Mouse (Mus musculus): ENCODE results near the gene Lrrc29. TPM values are rescaled to one million over a fixed set of nuclear protein-coding genes. Genes with fewer than 3 reads are reported as not detected.
A peak's percentile ranks its signal among the peaks of the same experiment; 100 is the strongest.

Lrrc29 gene
- polyA plus RNA-seq (2015; fragmentation: Nextera tagmentation; extraction: Ambion mirVana): 0.90 and 0.94 TPM in 2 replicates

DNA sequence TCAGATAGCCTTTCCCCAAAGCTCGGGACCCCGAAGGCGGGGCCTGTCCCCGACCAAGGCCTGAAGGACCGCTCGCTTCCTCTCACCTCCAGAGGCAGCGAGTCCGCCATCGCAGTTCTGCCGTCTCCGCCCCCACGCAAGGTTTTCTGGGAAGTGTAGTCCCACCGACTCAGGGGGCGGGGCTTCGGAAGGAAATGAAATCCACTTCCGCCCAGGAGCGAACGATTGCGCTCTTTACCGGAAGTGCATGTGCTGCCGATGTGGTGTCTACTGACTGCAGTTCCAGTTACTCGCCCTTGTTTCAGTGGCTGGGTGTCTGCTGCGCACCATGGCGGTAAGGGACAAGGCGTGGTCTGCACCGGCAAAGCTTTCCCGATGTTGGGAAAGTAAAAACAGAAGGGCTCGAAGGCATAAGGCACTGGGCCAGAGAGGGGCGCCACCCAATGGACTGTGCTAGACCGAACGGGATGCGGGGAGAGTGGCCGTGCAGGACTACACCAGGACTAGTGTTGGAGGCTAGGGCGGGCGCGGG, at the start of gene Lrrc29, which contains the start of gene Tmem208:
Gene Lrrc29, minus strand, starts transcription at position 138 of the 532 bp plus-strand sequence.
Gene Tmem208, plus strand, starts transcription at position 214 of the 532 bp plus-strand sequence.
- Histone ChIP-seq H3K36me3 (ENCODE audit: control insufficient read depth, insufficient read depth, low read length) (peaks cover 20% of the 10 kb centered on the region), H3K4me1 (ENCODE audit: control insufficient read depth, insufficient read depth, low read depth, low read length) (peaks cover 20% of the 10 kb centered on the region), H3K27me3 (replicated peaks; ENCODE audit: control insufficient read depth, insufficient read depth, low read length) (no peaks in the 10 kb centered on the region), H3K4me2 (ENCODE audit: low read length) (peak within 1 kb of the TSS; percentile 71), H3K9ac (ENCODE audit: low read depth, low read length) (peak within 1 kb of the TSS; percentile 86), H3K9me3 (ENCODE audit: control insufficient read depth, low read length) (no peaks in the 10 kb centered on the region), H3K4me3 (ENCODE audit: low read length) (peak within 1 kb of the TSS; percentile 70), H3K27ac (ENCODE audit: low read depth, low read length) (peak within 1 kb of the TSS; percentile 77)
- 0% methylated on average over 36 of the region's 36 CpGs for WGBS
- peak; percentile 92 for ATAC-seq

DNA sequence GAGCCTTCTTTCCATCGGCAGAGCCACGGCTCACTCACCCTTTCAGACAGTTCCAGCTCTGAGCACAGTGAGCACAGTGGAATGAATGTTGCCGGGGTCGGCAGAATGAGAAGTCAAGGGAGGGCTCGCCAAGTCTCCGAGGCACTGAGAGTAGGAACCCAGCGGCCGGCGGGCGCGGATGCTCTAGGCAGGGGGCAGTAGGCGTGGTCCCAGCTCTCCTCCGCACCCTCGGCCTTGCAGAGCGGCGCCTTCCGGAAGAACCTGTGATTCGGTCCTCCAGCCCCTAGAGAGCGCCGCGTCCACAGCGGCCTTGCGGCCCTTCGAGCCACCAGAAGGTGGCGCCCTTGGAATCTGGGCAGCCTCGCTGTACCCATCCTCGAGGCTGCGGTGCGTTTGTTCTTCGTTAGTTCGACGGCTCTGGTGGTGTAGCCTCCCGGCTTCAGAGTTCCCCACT, 48.5 kb upstream of the Lrrc29 start:
- Histone ChIP-seq H3K9ac (ENCODE audit: low read depth, low read length) (peak overlapping the region; percentile 36; the same call in 1 of the 2 replicates), H3K4me1 (ENCODE audit: control insufficient read depth, insufficient read depth, low read depth, low read length) (peaks cover 3% of the 10 kb centered on the region; the same call in 1 of the 2 replicates), H3K4me2 (ENCODE audit: low read length) (peak overlapping the region; percentile 51), H3K36me3 (ENCODE audit: control insufficient read depth, insufficient read depth, low read length) (no peaks in the 10 kb centered on the region), H3K27ac (ENCODE audit: low read depth, low read length) (no peak overlapping the region), H3K4me3 (ENCODE audit: low read length) (peak overlapping the region; percentile 14), H3K9me3 (ENCODE audit: control insufficient read depth, low read length) (no peaks in the 10 kb centered on the region), H3K27me3 (replicated peaks; ENCODE audit: control insufficient read depth, insufficient read depth, low read length) (no peaks in the 10 kb centered on the region)
- 33% methylated on average over 26 of the region's 33 CpGs for WGBS
- ATAC-seq: peak; percentile 32; the same call in 1 of the 2 replicates

DNA sequence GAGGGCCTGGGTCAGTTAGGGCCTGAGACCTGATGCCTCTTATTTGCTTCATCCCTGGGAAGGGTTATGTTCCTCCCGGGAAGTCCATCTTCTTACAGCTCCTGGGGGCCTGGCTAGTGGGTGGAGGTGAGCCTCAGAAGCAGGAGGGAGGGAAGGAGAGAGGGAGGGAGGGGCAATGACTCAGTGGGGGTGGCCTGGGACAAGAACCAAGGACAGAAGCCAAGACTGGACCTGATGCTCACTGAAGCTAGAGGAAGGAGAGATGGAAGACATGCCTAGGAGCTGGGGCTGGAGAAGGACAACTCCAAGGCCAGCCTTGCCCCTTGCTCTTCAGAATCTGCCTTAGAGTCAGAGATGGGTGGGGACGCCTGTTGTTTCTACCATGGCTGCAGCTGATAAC, 47.0 kb upstream of the Lrrc29 start, which contains the start of gene Plekhg4:
Gene Plekhg4, plus strand, starts transcription at position 243 of the 400 bp plus-strand sequence.
- H3K36me3 ChIP-seq (ENCODE audit: control insufficient read depth, insufficient read depth, low read length): no peaks in the 10 kb centered on the region; the same call in 1 of the 2 replicates
- no peaks in the 10 kb centered on the region for H3K27me3 ChIP-seq (replicated peaks; ENCODE audit: control insufficient read depth, insufficient read depth, low read length)
- no peak within 1 kb of the TSS for H3K4me3 ChIP-seq (ENCODE audit: low read length)
- H3K9ac ChIP-seq (ENCODE audit: low read depth, low read length): no peak within 1 kb of the TSS
- 51% methylated on average over 2 of the region's 2 CpGs for WGBS
- no peaks in the 10 kb centered on the region for H3K4me1 ChIP-seq (ENCODE audit: control insufficient read depth, insufficient read depth, low read depth, low read length)
- no peaks in the 10 kb centered on the region for H3K9me3 ChIP-seq (ENCODE audit: control insufficient read depth, low read length)
- no peak for ATAC-seq
- no peak within 1 kb of the TSS for H3K4me2 ChIP-seq (ENCODE audit: low read length)
- no peak within 1 kb of the TSS for H3K27ac ChIP-seq (ENCODE audit: low read depth, low read length)

DNA sequence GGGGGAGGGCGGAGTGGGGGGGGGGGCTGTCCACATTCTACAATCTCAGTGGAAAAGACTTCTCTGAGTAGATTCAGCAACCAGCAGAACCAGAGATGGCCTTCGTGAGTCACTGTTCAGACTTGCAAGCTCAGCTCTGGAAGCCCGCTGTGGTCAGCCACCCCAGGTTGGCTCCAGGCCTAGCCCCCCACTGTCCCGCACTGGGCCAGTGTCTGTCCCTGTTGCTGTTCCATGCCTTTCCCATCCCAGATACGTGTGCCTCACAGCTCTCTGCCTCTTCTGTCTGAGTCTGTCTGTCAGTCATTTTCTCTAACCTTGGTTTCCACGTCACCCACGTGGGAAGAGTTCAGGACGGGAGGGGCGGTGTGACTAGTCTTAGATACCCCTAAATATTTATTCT, 46.4 kb upstream of the Lrrc29 start:
- no peak for ATAC-seq

DNA sequence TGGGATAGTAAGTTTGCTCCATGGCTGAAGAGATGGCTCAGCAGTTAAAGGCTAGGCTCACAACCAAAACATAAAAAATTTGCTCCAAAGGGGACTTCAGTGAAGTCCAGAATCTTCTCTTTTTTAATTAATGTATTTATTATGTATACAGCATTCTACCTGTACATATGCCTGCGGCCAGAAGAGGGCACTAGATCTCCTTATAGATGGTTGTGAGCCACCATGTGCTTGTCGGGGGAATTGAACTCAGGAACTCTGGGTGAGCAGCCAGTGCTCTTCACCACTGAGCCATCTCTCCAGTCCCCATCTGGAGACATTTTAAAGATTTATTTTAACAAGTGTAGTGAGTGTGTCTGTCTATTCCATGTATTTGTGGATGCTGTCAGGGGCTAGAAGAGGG, 41.0 kb upstream of the Lrrc29 start:
- H3K9me3 ChIP-seq (ENCODE audit: control insufficient read depth, low read length): no peaks in the 10 kb centered on the region
- H3K4me2 ChIP-seq (ENCODE audit: low read length): no peak overlapping the region
- no peaks in the 10 kb centered on the region for H3K27me3 ChIP-seq (replicated peaks; ENCODE audit: control insufficient read depth, insufficient read depth, low read length)
- no peak for ATAC-seq
- H3K36me3 ChIP-seq (ENCODE audit: control insufficient read depth, insufficient read depth, low read length): peaks cover 10% of the 10 kb centered on the region
- no peaks in the 10 kb centered on the region for H3K4me1 ChIP-seq (ENCODE audit: control insufficient read depth, insufficient read depth, low read depth, low read length)
- no peak overlapping the region for H3K27ac ChIP-seq (ENCODE audit: low read depth, low read length)
- 67% methylated on average over 2 of the region's 2 CpGs for WGBS
- no peak overlapping the region for H3K9ac ChIP-seq (ENCODE audit: low read depth, low read length)
- no peak overlapping the region for H3K4me3 ChIP-seq (ENCODE audit: low read length)

More for the DNA sequence above, 46.4 kb upstream of the Lrrc29 start:
- Histone ChIP-seq H3K36me3 (ENCODE audit: control insufficient read depth, insufficient read depth, low read length) (no peaks in the 10 kb centered on the region; the same call in 1 of the 2 replicates), H3K9ac (ENCODE audit: low read depth, low read length) (no peak overlapping the region), H3K9me3 (ENCODE audit: control insufficient read depth, low read length) (no peaks in the 10 kb centered on the region), H3K27ac (ENCODE audit: low read depth, low read length) (no peak overlapping the region), H3K4me3 (ENCODE audit: low read length) (no peak overlapping the region), H3K27me3 (replicated peaks; ENCODE audit: control insufficient read depth, insufficient read depth, low read length) (no peaks in the 10 kb centered on the region), H3K4me1 (ENCODE audit: control insufficient read depth, insufficient read depth, low read depth, low read length) (no peaks in the 10 kb centered on the region), H3K4me2 (ENCODE audit: low read length) (no peak overlapping the region)
- 80% methylated on average over 8 of the region's 9 CpGs for WGBS

DNA sequence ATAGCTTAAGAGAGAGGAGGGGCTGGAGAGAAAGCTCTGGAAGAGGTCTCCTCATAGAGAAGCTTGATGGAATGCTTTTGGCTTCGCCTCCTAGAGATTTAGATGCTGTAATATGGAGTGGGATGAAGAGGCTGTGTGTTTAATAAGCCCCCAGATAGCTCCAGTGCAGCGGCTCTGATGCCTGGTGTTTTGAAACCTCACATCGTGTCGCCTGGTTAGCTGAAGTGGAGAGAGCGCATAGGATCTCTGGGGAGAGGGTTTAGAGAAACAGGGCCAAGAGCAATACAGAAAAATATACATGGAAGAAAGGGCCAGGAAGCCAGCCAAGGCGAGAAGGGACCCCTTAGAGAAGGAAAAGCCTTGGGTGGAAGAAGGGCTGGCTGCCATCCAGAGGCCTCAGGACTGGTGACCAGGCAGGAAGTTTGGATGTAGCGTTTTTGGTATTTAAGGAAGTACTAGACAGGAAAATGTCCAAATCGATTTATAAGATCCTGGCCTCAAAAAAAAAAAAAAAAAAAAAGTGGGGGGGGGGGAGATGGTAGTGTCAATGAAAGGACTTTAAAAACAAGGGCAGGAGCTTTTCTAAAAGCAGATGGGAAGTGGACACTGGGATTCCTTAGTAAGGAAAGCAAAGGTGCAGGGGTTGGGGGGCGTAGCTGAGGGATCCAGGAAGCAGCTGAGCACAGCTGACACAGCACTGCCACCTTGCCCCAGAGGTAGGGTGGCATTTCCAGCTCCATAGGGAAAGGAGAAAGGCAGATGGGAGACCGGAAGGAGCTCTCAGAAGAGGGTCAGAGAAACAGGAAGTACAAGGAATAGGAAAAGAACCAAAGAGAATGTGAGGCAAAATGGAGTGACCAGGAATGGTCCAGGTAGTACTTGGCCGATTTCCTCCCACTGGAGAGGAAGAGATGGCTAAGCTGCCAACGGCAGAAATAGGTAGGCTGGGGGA, 35.9 kb upstream of the Lrrc29 start:
- H3K9ac ChIP-seq (ENCODE audit: low read depth, low read length): no peak overlapping the region
- H3K4me1 ChIP-seq (ENCODE audit: control insufficient read depth, insufficient read depth, low read depth, low read length): no peaks in the 10 kb centered on the region; the same call in 1 of the 2 replicates
- no peaks in the 10 kb centered on the region for H3K27me3 ChIP-seq (replicated peaks; ENCODE audit: control insufficient read depth, insufficient read depth, low read length)
- no peak overlapping the region for H3K27ac ChIP-seq (ENCODE audit: low read depth, low read length)
- peaks cover 16% of the 10 kb centered on the region for H3K36me3 ChIP-seq (ENCODE audit: control insufficient read depth, insufficient read depth, low read length)
- ATAC-seq: no peak
- H3K4me2 ChIP-seq (ENCODE audit: low read length): no peak overlapping the region
- 62% methylated on average over 12 of the region's 12 CpGs for WGBS
- no peak overlapping the region for H3K4me3 ChIP-seq (ENCODE audit: low read length)
- H3K9me3 ChIP-seq (ENCODE audit: control insufficient read depth, low read length): no peaks in the 10 kb centered on the region

DNA sequence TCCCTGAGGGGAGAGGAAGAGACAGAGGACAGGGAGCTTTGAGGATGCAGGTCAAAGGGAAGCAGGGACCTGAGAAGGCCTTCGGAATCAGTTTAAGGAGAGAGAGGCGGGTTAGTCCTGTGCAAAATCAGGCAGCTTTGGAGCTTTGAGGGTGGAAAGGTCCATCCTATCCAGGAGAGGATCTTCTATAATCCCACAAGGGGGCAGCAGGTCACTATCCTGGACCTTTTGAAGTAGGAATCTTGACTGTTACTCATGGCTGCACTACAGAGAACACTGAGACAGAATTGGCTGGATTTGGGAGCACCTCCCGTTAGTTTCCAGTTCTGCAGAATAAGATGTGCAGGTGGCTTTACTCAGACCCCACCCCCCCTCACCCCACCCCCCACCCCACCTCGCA, 33.6 kb upstream of the Lrrc29 start:
- ATAC-seq: peak; percentile 43; the same call in 1 of the 2 replicates
- Histone ChIP-seq H3K36me3 (ENCODE audit: control insufficient read depth, insufficient read depth, low read length) (peaks cover 19% of the 10 kb centered on the region), H3K9ac (ENCODE audit: low read depth, low read length) (no peak overlapping the region), H3K9me3 (ENCODE audit: control insufficient read depth, low read length) (no peaks in the 10 kb centered on the region), H3K4me3 (ENCODE audit: low read length) (no peak overlapping the region), H3K4me2 (ENCODE audit: low read length) (no peak overlapping the region), H3K4me1 (ENCODE audit: control insufficient read depth, insufficient read depth, low read depth, low read length) (no peaks in the 10 kb centered on the region; the same call in 1 of the 2 replicates), H3K27ac (ENCODE audit: low read depth, low read length) (no peak overlapping the region), H3K27me3 (replicated peaks; ENCODE audit: control insufficient read depth, insufficient read depth, low read length) (no peaks in the 10 kb centered on the region)
- WGBS: 52% methylated on average over 4 of the region's 4 CpGs

- no peak overlapping the region for H3K27ac ChIP-seq (ENCODE audit: low read depth, low read length)
- H3K9ac ChIP-seq (ENCODE audit: low read depth, low read length): no peak overlapping the region
- WGBS: 70% methylated on average over 15 of the region's 15 CpGs
- H3K4me1 ChIP-seq (ENCODE audit: control insufficient read depth, insufficient read depth, low read depth, low read length): no peaks in the 10 kb centered on the region; the same call in 1 of the 2 replicates
- no peak overlapping the region for H3K4me3 ChIP-seq (ENCODE audit: low read length)
- H3K36me3 ChIP-seq (ENCODE audit: control insufficient read depth, insufficient read depth, low read length): peaks cover 19% of the 10 kb centered on the region
- ATAC-seq: peak; percentile 31; the same call in 1 of the 2 replicates
- H3K4me2 ChIP-seq (ENCODE audit: low read length): no peak overlapping the region
- no peaks in the 10 kb centered on the region for H3K9me3 ChIP-seq (ENCODE audit: control insufficient read depth, low read length)
- no peaks in the 10 kb centered on the region for H3K27me3 ChIP-seq (replicated peaks; ENCODE audit: control insufficient read depth, insufficient read depth, low read length)
These were observed 33.1 kb upstream of the Lrrc29 start for GRCm38 (mm10) chr8:105359208-105359607.

DNA sequence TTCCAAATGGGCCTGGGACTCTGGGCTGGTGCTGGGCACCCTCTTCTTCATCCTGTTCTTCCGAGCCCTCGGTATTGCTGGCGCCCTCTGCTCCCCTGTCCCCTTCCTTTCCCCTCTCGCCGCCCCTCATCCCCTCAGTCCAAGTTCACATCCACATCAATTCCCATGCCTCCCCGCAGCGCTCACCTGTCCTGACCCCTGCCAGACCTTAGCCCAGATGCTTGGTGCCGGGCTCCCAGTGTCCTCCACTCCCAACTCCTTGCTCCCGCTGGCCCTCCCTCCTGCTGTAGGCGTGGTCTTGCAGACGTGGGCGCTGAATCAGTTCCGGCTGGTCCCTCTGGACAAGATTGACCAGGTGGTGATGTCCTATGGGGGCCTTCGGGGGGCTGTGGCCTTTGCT, 30.6 kb upstream of the Lrrc29 start:
- H3K27ac ChIP-seq (ENCODE audit: low read depth, low read length): no peak overlapping the region
- 90% methylated on average over 14 of the region's 14 CpGs for WGBS

More for the DNA sequence above, 30.6 kb upstream of the Lrrc29 start:
- H3K4me1 ChIP-seq (ENCODE audit: control insufficient read depth, insufficient read depth, low read depth, low read length): no peaks in the 10 kb centered on the region; the same call in 1 of the 2 replicates
- H3K36me3 ChIP-seq (ENCODE audit: control insufficient read depth, insufficient read depth, low read length): peaks cover 16% of the 10 kb centered on the region
- H3K27me3 ChIP-seq (replicated peaks; ENCODE audit: control insufficient read depth, insufficient read depth, low read length): no peaks in the 10 kb centered on the region
- no peak for ATAC-seq
- H3K4me3 ChIP-seq (ENCODE audit: low read length): no peak overlapping the region
- no peaks in the 10 kb centered on the region for H3K9me3 ChIP-seq (ENCODE audit: control insufficient read depth, low read length)
- no peak overlapping the region for H3K9ac ChIP-seq (ENCODE audit: low read depth, low read length)
- no peak overlapping the region for H3K4me2 ChIP-seq (ENCODE audit: low read length)
